Mouse (Mus musculus): ENCODE measurements around the gene Smim7. TPM values are rescaled to one million over a fixed set of nuclear protein-coding genes. Genes with fewer than 3 reads are reported as not detected.

Gene Smim7
- total and polyA plus RNA-seq, 2 experiments from 2014 or later: 108 to 116 TPM

DNA sequence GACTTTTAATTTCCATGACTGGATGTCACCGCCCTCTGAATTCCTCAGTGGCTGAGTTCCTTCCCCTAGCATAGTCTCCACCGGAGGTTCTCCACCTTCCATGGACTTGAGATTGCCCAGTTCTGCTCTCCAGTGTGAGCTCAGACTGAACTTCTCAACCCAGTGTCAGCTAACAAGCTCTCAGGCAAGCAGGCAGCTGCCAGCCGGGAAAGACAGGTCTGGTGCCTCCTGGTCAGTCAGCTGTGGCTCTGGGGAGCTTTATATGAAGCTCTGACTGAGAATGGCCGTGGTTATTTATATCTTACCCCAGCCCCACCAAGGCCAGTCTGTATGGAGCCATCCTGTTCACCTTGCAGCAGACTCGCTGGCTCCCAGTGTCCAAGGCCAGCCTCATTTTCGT lies 13.5 kb upstream of the Smim7 start:
- peaks cover 19% of the 10 kb centered on the region for H3K36me3 ChIP-seq (replicated peaks; ENCODE audit: control insufficient read depth, insufficient read depth, low read length)
- peak overlapping the region; percentile 82 for H3K27ac ChIP-seq (ENCODE audit: low read depth)
- H3K4me2 ChIP-seq (ENCODE audit: low read depth, low read length): no peak overlapping the region
- peaks cover 30% of the 10 kb centered on the region for H3K4me1 ChIP-seq (ENCODE audit: control insufficient read depth, insufficient read depth)
- DNase-seq (ENCODE audit: low spot score) (peak; percentile 39), ATAC-seq (ENCODE audit: insufficient read depth, low read depth) (no peak)
- WGBS: 33% methylated on average over 6 of the region's 6 CpGs
- no peak overlapping the region for H3K4me3 ChIP-seq (ENCODE audit: low read depth, low read length)
- H3K9me3 ChIP-seq (replicated peaks; ENCODE audit: control insufficient read depth, low read length): no peaks in the 10 kb centered on the region
- no peak overlapping the region for H3K9ac ChIP-seq (replicated peaks; ENCODE audit: low read depth, low read length)
- H3K27me3 ChIP-seq (ENCODE audit: control insufficient read depth, insufficient read depth, low read length): no peaks in the 10 kb centered on the region
- TF ChIP-seq CTCF (IDR thresholded peaks at IDR 0.05; ENCODE audit: low read depth) (no peak), EP300 (IDR thresholded peaks at IDR 0.05; ENCODE audit: low read depth) (no peak)

DNA sequence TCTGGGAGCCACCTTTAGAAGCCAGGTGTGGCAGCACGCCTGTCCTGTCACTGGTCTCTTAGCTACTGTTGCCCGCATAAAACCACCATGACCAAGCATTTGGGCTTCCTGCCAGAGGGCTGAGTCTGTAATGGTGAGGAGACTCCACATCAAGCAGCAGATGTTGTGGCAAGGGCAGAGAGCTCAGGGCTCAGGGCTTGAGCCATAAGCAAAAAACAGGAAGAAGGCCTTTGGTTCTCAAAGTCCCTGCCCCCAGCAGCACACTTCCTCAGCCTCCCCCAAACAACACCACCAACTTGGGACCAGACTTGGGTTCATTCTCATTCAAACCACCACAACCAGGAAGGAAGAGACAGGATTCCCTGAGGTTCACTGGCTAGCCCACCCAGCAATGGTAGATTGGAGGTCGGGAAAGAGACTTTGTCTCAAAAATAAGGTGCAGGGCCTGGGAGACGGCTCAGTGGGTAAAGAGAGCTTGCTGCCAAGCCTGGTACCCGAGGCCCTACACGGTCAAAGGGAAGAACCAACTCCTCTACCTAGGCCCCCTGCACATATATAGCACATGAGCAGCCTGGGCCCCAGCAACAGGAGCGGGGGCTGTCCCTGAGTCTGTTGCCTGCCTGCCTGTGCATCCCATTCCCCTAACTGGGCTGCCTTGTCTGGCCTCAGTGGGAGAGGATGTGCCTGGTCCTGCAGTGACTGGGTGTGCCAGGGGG lies 12.3 kb upstream of the Smim7 start:
- ATAC-seq (ENCODE audit: insufficient read depth, low read depth): no peak
- TF ChIP-seq CTCF (IDR thresholded peaks at IDR 0.05; ENCODE audit: low read depth) (no peak), EP300 (IDR thresholded peaks at IDR 0.05; ENCODE audit: low read depth) (no peak)
- Histone ChIP-seq H3K9me3 (replicated peaks; ENCODE audit: control insufficient read depth, low read length) (no peaks in the 10 kb centered on the region), H3K27ac (ENCODE audit: low read depth) (peak overlapping the region; percentile 82), H3K4me1 (ENCODE audit: control insufficient read depth, insufficient read depth) (peaks cover 33% of the 10 kb centered on the region), H3K9ac (replicated peaks; ENCODE audit: low read depth, low read length) (no peak overlapping the region), H3K36me3 (replicated peaks; ENCODE audit: control insufficient read depth, insufficient read depth, low read length) (peaks cover 19% of the 10 kb centered on the region), H3K4me2 (ENCODE audit: low read depth, low read length) (no peak overlapping the region), H3K27me3 (ENCODE audit: control insufficient read depth, insufficient read depth, low read length) (no peaks in the 10 kb centered on the region), H3K4me3 (ENCODE audit: low read depth, low read length) (no peak overlapping the region)
- WGBS: 53% methylated on average over 7 of the region's 7 CpGs
- no peak for DNase-seq (ENCODE audit: low spot score)

DNA sequence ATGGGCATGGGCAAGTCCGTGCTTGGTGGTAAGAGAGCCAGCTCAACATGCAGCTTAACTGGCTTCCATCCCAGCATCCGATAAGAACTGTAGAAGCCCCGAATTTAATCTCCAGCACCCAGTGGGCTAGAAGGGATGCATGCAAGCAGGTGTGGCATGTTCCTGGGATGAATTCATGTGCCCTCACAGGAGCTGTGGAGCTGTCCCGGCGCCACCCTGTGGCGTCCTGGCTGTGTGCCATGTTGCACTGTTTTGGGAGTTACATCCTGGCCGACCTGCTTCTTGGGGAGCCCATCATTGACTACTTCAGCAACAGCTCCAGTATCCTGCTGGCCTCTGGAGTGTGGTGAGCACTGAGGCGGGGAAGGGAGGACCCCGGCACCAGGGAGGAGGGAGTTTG lies 8.5 kb upstream of the Smim7 start:
- no peaks in the 10 kb centered on the region for H3K27me3 ChIP-seq (ENCODE audit: control insufficient read depth, insufficient read depth, low read length)
- peaks cover 19% of the 10 kb centered on the region for H3K36me3 ChIP-seq (replicated peaks; ENCODE audit: control insufficient read depth, insufficient read depth, low read length)
- ATAC-seq (ENCODE audit: insufficient read depth, low read depth) (no peak), DNase-seq (ENCODE audit: low spot score) (no peak)
- H3K4me3 ChIP-seq (ENCODE audit: low read depth, low read length): no peak overlapping the region
- no peaks in the 10 kb centered on the region for H3K9me3 ChIP-seq (replicated peaks; ENCODE audit: control insufficient read depth, low read length)
- H3K4me1 ChIP-seq (ENCODE audit: control insufficient read depth, insufficient read depth): peaks cover 32% of the 10 kb centered on the region
- TF ChIP-seq EP300 (IDR thresholded peaks at IDR 0.05; ENCODE audit: low read depth): no peak
- 41% methylated on average over 9 of the region's 9 CpGs for WGBS
- no peak overlapping the region for H3K4me2 ChIP-seq (ENCODE audit: low read depth, low read length)
- H3K9ac ChIP-seq (replicated peaks; ENCODE audit: low read depth, low read length): no peak overlapping the region
- H3K27ac ChIP-seq (ENCODE audit: low read depth): 0 out of 2 replicates have a peak overlapping the region, but pooled peaks have one; percentile 78

- H3K4me2 ChIP-seq (ENCODE audit: low read depth, low read length): peak overlapping the region; percentile 20; the same call in 1 of the 2 replicates
- DNase-seq (ENCODE audit: low spot score) (peak; percentile 73), ATAC-seq (ENCODE audit: insufficient read depth, low read depth) (peak; percentile 77)
- TF ChIP-seq CTCF (IDR thresholded peaks at IDR 0.05; ENCODE audit: low read depth) (no peak), EP300 (IDR thresholded peaks at IDR 0.05; ENCODE audit: low read depth) (0 out of 2 replicates have a peak, but pooled peaks have one; percentile 24)
- H3K36me3 ChIP-seq (replicated peaks; ENCODE audit: control insufficient read depth, insufficient read depth, low read length): peaks cover 19% of the 10 kb centered on the region
- no peak overlapping the region for H3K4me3 ChIP-seq (ENCODE audit: low read depth, low read length)
- H3K27me3 ChIP-seq (ENCODE audit: control insufficient read depth, insufficient read depth, low read length): no peaks in the 10 kb centered on the region
- no peaks in the 10 kb centered on the region for H3K9me3 ChIP-seq (replicated peaks; ENCODE audit: control insufficient read depth, low read length)
- H3K27ac ChIP-seq (ENCODE audit: low read depth): peak overlapping the region; percentile 78
- 42% methylated on average over 1 of the region's 1 CpGs for WGBS
- no peak overlapping the region for H3K9ac ChIP-seq (replicated peaks; ENCODE audit: low read depth, low read length)
- H3K4me1 ChIP-seq (ENCODE audit: control insufficient read depth, insufficient read depth): peaks cover 21% of the 10 kb centered on the region
These were observed 7.1 kb upstream of the Smim7 start for GRCm38 (mm10) chr8:72577941-72578340.

DNA sequence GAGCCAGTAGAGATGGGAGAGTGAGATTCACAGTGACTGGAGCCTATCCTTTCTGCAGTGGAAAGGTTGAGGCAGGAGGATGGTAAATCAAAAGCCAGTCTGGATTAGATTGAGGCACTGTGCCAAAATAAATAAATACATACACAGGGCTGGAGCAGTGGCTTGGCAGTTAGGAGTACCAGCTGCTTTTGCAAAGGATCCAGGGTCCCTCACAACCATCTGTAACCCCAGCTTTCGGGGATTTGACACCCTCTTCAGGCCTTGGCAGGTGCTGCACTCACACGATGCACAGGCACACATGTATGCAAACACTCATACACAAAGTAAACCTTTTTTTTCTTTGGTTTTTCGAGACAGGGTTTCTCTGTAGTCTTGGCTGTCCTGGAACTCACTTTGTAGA lies 6.4 kb upstream of the Smim7 start:
- Histone ChIP-seq H3K9ac (replicated peaks; ENCODE audit: low read depth, low read length) (no peak overlapping the region), H3K4me2 (ENCODE audit: low read depth, low read length) (no peak overlapping the region), H3K27me3 (ENCODE audit: control insufficient read depth, insufficient read depth, low read length) (no peaks in the 10 kb centered on the region), H3K36me3 (replicated peaks; ENCODE audit: control insufficient read depth, insufficient read depth, low read length) (peaks cover 19% of the 10 kb centered on the region), H3K9me3 (replicated peaks; ENCODE audit: control insufficient read depth, low read length) (no peaks in the 10 kb centered on the region), H3K27ac (ENCODE audit: low read depth) (peak overlapping the region; percentile 78), H3K4me3 (ENCODE audit: low read depth, low read length) (no peak overlapping the region), H3K4me1 (ENCODE audit: control insufficient read depth, insufficient read depth) (peaks cover 18% of the 10 kb centered on the region)
- DNase-seq (ENCODE audit: low spot score): no peak
- TF ChIP-seq CTCF (IDR thresholded peaks at IDR 0.05; ENCODE audit: low read depth) (no peak), EP300 (IDR thresholded peaks at IDR 0.05; ENCODE audit: low read depth) (no peak)
- WGBS: 85% methylated on average over 3 of the region's 3 CpGs
- ATAC-seq (ENCODE audit: insufficient read depth, low read depth): no peak

DNA sequence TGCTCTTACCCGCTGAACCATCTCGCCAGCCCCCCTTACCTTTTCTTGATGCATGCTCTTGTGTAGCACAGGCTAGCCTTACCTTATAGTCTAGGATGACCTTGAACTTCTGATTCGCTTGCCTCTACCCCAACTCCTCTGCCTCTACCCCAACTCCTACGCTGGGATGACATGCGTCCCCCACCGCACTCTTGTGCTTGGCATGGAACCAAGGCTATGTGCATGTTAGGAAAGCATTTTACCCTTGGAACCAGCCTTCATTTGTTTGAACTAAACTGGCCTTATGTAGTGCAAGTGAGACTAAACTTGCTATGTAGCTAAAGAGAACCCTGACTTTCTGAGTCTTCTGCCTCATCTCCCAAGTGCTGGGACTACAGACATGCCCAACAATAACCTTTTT lies 5.0 kb upstream of the Smim7 start:
- peaks cover 12% of the 10 kb centered on the region for H3K36me3 ChIP-seq (replicated peaks; ENCODE audit: control insufficient read depth, insufficient read depth, low read length)
- peaks cover 18% of the 10 kb centered on the region for H3K4me1 ChIP-seq (ENCODE audit: control insufficient read depth, insufficient read depth)
- H3K4me2 ChIP-seq (ENCODE audit: low read depth, low read length): no peak overlapping the region
- no peak overlapping the region for H3K9ac ChIP-seq (replicated peaks; ENCODE audit: low read depth, low read length)
- no peak overlapping the region; the same call in 1 of the 2 replicates for H3K27ac ChIP-seq (ENCODE audit: low read depth)
- ATAC-seq (ENCODE audit: insufficient read depth, low read depth) (no peak), DNase-seq (ENCODE audit: low spot score) (no peak)
- no peak for TF ChIP-seq CTCF (IDR thresholded peaks at IDR 0.05; ENCODE audit: low read depth)
- no peak for TF ChIP-seq EP300 (IDR thresholded peaks at IDR 0.05; ENCODE audit: low read depth)
- H3K4me3 ChIP-seq (ENCODE audit: low read depth, low read length): no peak overlapping the region
- WGBS: 87% methylated on average over 6 of the region's 6 CpGs
- no peaks in the 10 kb centered on the region for H3K27me3 ChIP-seq (ENCODE audit: control insufficient read depth, insufficient read depth, low read length)
- no peaks in the 10 kb centered on the region for H3K9me3 ChIP-seq (replicated peaks; ENCODE audit: control insufficient read depth, low read length)
